Mouse (Mus musculus) midbrain, embryonic 16.5 days (tissue): ENCODE measurements around the gene Hist1h2af. TPM values are rescaled to one million over a fixed set of nuclear protein-coding genes. Genes with fewer than 3 reads are reported as not detected.
"Not testable (repeated sequence)": the region's sequence is repeated elsewhere in the genome, so short reads cannot be mapped to it uniquely, and the experiment has no call there.

Source experiments
- ATAC-seq: fragments of 200-750 bp; cut with Nextera tagmentation; 2 replicates; pipeline ENCODE4 v1.8.0; 2017; ENCODE audit warnings: moderate TSS enrichment
- H3K27ac ChIP-seq: fragments of 300-500 bp; sonication (generic); 2 replicates; pipeline ENCODE4 v1.5.1; 2014; ENCODE audit warnings: mild to moderate bottlenecking, low read length, mixed read lengths
- H3K27me3 ChIP-seq: fragments of 300-500 bp; sonication (generic); 2 replicates; pipeline ENCODE4 v1.6.1; 2014; ENCODE audit warnings: low read depth, low read length, mixed read lengths; ENCODE audit not compliant: control insufficient read depth, insufficient read depth
- H3K36me3 ChIP-seq: fragments of 300-500 bp; sonication (generic); 2 replicates; pipeline ENCODE4 v1.6.1; 2014; ENCODE audit warnings: mild to moderate bottlenecking, low read length, moderate library complexity, mixed read lengths; ENCODE audit not compliant: control insufficient read depth, insufficient read depth
- H3K4me1 ChIP-seq: fragments of 300-500 bp; sonication (generic); 2 replicates; pipeline ENCODE4 v1.6.1; 2014; ENCODE audit warnings: mild to moderate bottlenecking, low read length, mixed read lengths; ENCODE audit not compliant: control insufficient read depth, insufficient read depth
- H3K4me2 ChIP-seq: fragments of 300-500 bp; sonication (generic); 2 replicates; pipeline ENCODE4 v1.6.1; 2014; ENCODE audit warnings: mild to moderate bottlenecking, low read length, mixed read lengths
- H3K4me3 ChIP-seq: fragments of 300-500 bp; sonication (generic); 2 replicates; pipeline ENCODE4 v1.5.1; 2014; ENCODE audit warnings: low read depth, mild to moderate bottlenecking, low read length, moderate library complexity, mixed read lengths
- H3K9ac ChIP-seq: fragments of 300-500 bp; sonication (generic); 2 replicates; pipeline ENCODE4 v1.6.1; 2014; ENCODE audit warnings: low read depth, low read length, mixed read lengths
- H3K9me3 ChIP-seq: fragments of 300-500 bp; sonication (generic); replicated peaks from 2 replicates; pipeline ENCODE4 v1.6.1; 2014; ENCODE audit warnings: mild to moderate bottlenecking, low read length, mixed read lengths; ENCODE audit not compliant: control insufficient read depth, poor library complexity, severe bottlenecking
- WGBS: fragments of 180-500 bp; shearing (Covaris S2); extraction: QIAGEN DNeasy Blood & Tissue Kit; methylation state at CpG from one replicate; pipeline ENCODE4 v1.1.7; 2014; 5-methylcytosine and 5-hydroxymethylcytosine counted together
- polyA plus RNA-seq: library from polyadenylated mRNA; unstranded; fragments of >200 nt; fragmentation: Nextera tagmentation; extraction: Ambion mirVana; gene quantifications from 2 replicates; pipeline ENCODE4 v1.2.1, GENCODE M21; 2015

The Hist1h2af gene
- polyA plus RNA-seq, 1 experiment from 2014 or later: not detected

DNA sequence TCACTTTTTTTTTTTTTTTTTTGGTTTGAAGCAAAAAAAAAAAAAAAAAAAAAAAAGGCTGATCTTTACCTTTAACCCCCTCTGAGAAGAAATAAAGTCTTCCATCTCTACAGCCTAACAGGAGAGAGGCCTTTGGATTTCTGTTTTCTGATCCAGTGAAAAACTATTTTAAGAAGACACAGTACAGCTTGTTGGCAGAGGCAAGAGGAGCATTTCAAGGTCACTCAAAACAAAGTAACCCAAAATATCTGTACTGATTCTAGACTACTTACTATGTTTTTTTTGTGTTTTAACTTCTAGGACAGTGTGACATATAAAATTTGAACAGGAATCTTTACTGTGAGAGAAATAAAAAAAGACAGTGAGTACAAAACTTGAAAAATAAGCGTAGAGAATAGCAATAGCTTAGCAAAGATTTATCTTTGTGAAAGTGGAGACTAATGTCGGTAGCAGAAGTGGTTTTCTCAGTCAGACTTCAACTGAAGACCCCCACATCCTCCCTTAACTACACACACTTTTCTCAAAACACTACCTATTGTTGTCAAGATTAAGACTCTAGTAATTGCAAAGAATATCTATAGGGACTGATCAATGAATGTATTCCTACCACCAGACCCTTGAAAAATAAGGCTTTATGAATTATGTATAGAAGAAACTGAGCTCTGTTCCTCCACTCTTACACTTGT is 4.1 kb upstream of the Hist1h2af start:
- Histone ChIP-seq H3K27me3 (no peaks in the 10 kb centered on the region), H3K27ac (peak overlapping the region; percentile 97), H3K9ac (peak overlapping the region; percentile 77; the same call in 1 of the 2 replicates), H3K4me2 (peak overlapping the region; percentile 71), H3K9me3 (no peaks in the 10 kb centered on the region), H3K4me3 (peak overlapping the region; percentile 60), H3K4me1 (peaks cover 33% of the 10 kb centered on the region), H3K36me3 (no peaks in the 10 kb centered on the region)
- 30% methylated on average over 2 of the region's 2 CpGs for WGBS
- ATAC-seq: no peak

DNA sequence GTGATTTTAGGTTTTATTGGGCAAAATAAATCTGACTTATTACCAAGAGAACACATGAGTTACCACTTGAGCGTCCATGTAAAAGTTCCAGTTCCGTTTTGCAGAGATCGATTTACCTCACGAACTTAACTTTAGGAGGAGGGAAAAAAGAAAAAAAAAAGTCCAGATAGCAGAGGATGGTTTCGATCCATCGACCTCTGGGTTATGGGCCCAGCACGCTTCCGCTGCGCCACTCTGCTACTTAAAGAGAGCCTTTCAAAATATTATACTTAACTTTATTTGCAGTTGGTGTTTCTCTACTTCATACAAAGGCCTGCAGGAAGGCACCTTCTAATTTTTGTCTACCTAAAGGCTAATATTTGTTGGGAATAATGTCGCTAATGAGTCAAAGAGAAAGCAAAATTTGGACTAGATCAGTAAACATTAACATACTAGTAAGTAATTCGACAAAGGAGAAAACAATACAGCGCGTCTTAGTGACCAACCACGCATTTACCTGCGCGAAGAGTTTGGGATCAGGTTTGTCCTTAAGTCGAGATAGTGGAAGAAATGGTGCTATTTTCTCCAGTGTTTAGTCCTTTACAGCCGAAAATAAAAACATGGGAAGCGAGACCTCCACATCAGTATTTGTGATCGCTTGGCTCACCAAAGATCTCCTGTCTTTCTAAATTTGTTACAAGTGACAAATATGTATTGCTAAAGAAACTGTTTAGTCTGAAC is 3.4 kb upstream of the Hist1h2af start:
- Histone ChIP-seq H3K4me2 (peak overlapping the region; percentile 71), H3K4me3 (peak overlapping the region; percentile 60), H3K27me3 (no peaks in the 10 kb centered on the region), H3K9ac (peak overlapping the region; percentile 77), H3K9me3 (no peaks in the 10 kb centered on the region), H3K36me3 (no peaks in the 10 kb centered on the region), H3K4me1 (peaks cover 34% of the 10 kb centered on the region), H3K27ac (peak overlapping the region; percentile 97)
- under 1% methylated on average over 20 of the region's 20 CpGs for WGBS
- ATAC-seq: no peak

DNA sequence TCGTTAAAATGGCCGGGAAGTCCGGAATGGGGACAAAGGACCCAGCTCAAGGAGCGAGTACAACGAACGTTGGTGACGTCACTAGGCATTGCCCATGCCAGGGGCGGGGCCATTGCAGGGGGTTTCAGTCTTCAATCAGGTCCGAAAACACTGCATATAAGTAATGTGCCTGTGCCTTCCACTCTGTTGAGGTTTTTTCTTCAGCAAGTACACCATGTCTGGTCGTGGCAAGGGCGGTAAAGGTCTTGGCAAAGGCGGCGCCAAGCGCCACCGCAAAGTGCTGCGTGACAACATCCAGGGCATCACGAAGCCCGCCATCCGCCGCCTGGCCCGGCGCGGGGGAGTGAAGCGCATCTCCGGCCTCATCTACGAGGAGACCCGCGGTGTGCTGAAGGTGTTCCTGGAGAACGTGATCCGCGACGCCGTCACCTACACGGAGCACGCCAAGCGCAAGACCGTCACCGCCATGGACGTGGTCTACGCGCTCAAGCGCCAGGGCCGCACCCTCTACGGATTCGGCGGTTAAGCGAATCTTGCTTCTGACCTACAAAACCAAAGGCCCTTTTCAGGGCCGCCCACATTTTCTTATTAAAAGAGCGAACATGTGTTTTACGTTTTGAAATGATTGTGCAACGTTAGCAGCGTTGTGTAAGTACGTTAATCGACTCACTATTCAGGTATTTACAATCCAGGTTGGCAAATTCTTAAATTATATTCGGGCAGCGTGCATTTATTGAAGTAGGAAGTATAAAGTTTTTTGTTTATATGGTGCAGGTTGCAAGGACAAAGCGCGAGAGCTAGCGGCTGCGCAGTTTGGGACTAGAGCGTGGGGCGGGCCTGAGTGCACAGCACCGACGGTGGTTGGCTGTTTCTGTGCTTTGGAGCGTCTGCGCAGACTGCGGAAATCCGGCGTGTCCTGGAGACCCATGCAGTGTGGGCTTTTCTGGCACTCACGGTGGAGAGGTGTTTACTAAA is 2.5 kb upstream of the Hist1h2af start, which contains the start of gene Hist1h4h:
Hist1h4h (plus strand) TSS at position 150 of the 975 bp plus-strand sequence.
- Histone ChIP-seq H3K27ac (peak within 1 kb of the TSS; percentile 97), H3K9ac (peak within 1 kb of the TSS; percentile 77), H3K9me3 (no peaks in the 10 kb centered on the region), H3K4me2 (peak within 1 kb of the TSS; percentile 71), H3K4me3 (peak within 1 kb of the TSS; percentile 60), H3K27me3 (no peaks in the 10 kb centered on the region), H3K36me3 (no peaks in the 10 kb centered on the region), H3K4me1 (peaks cover 34% of the 10 kb centered on the region)
- ATAC-seq: peak; percentile 92
- WGBS: under 1% methylated on average over 50 of the region's 70 CpGs

DNA sequence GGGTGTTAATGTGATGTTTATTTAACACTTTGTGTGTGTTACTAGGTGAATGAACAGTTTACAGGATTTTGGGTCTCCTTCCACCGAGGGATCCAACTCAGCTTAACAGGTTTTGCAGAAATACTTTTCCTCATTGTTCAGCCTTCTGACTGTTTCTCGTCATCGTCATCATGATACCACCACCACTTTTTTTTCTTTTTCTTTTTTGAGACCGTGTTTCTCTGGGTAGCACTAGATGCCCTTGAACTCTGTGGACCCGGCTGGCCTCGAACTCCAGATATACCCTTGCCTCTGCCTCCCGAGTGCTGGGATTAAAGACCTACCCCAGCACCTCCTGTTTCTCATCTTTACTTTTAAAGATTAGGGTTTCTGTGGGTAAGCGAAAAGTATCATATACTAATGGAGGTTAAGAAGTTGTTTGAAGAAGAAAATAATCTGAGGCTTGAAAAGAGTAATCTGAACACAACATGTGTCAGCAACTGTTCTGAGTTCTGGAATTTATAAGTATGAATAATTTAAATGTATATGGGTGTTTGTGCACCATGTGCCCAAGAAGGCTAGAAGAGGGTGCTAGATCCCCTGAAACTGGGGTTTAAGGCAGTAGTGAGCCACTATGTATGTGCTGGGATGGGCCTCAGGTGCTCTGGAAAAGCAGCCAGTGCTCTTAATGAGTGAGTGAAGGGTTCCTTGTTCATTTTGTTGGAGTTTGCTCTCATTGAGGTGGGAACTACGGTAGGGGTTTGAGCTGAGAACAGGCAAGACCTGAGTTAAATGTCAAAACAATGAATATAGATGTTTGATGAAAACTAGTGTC is 1.2 kb upstream of the Hist1h2af start:
- Histone ChIP-seq H3K4me2 (peak overlapping the region; percentile 71), H3K9me3 (no peaks in the 10 kb centered on the region), H3K27ac (peak overlapping the region; percentile 97), H3K9ac (0 out of 2 replicates have a peak overlapping the region, but pooled peaks have one; percentile 77), H3K36me3 (no peaks in the 10 kb centered on the region), H3K27me3 (no peaks in the 10 kb centered on the region), H3K4me3 (peak overlapping the region; percentile 60), H3K4me1 (peaks cover 31% of the 10 kb centered on the region)
- no peak for ATAC-seq
- WGBS: 19% methylated on average over 9 of the region's 9 CpGs

DNA sequence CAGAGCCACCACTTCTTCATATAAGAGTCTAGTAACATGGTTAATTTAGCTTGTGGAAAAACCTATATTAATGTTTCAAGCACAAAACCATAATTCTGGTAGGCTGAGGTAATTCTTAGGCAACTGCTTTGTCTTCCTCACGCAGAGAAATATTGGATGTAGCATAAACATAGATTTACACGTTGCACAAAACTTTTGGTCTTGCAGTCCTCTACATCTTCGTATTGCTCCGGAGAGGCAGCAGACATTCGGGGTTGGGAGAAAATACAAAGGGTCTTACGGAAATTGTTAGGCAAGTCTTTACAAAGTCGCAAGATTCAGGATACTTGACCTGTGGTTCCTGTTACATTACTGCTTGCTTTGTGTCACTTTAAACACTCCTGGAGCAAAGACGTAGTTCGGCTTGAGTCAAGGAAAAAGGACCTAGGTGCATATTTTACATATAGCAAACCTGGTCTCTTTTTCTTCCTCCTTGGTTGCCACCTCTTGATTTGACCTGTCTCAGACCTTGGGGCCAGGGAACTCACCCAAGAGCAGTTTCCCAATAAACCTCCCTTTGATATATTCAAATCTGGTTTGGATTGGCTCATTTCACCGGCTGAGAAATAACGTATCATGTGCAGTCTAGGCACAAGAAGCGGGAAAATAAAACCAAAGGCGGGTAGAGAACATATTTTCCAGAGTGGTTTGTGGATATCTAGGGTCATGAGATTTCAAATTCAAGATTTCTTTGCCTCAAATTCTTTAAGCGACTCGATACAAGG is 844 bp downstream of the Hist1h2af start:
- H3K9me3 ChIP-seq: no peaks in the 10 kb centered on the region
- H3K4me2 ChIP-seq: peak overlapping the region; percentile 71
- 0 out of 2 replicates have a peak overlapping the region, but pooled peaks have one; percentile 1 for H3K9ac ChIP-seq
- peak overlapping the region; percentile 48 for H3K4me3 ChIP-seq
- ATAC-seq: no peak
- no peaks in the 10 kb centered on the region for H3K27me3 ChIP-seq
- H3K36me3 ChIP-seq: no peaks in the 10 kb centered on the region
- H3K4me1 ChIP-seq: peaks cover 31% of the 10 kb centered on the region
- peak overlapping the region; percentile 54; the same call in 1 of the 2 replicates for H3K27ac ChIP-seq
- WGBS: under 1% methylated on average over 15 of the region's 15 CpGs

DNA sequence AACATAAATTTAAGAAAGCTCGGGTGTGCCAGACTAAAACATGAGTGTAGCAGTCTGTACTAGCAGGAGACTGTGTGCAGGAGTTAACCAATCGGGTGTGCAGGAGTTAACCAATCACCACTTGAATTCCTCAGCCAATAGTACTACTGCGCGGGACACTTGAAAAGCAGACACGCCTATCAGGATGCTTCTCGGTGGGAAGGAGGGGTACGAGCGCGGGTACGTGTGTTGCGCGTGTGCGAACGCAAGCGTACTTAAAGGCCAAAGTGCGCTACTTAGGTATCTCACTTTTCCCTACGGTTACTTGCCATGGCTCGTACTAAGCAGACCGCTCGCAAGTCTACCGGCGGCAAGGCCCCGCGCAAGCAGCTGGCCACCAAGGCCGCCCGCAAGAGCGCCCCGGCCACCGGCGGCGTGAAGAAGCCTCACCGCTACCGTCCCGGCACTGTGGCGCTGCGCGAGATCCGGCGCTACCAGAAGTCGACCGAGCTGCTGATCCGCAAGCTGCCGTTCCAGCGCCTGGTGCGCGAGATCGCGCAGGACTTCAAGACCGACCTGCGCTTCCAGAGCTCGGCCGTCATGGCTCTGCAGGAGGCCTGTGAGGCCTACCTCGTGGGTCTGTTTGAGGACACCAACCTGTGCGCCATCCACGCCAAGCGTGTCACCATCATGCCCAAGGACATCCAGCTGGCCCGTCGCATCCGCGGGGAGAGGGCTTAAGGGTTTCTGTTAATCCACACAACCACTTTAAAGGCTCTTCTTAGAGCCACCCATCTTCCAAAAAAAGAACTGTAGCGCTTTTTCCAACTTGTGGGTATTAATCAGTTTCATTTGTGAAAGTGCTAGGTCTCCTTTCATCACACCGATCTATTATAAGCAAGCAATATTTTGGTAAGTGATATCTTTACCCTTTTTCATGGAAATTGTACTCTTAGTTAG is 1.7 kb downstream of the Hist1h2af start, which contains the start of gene Hist1h3g:
Hist1h3g (plus strand) TSS at position 286 of the 939 bp plus-strand sequence.
- Histone ChIP-seq H3K9ac (0 out of 2 replicates have a peak within 1 kb of the TSS, but pooled peaks have one; percentile 30), H3K4me2 (peak within 1 kb of the TSS; percentile 71), H3K27ac (peak within 1 kb of the TSS; percentile 54; the same call in 1 of the 2 replicates), H3K4me1 (peaks cover 27% of the 10 kb centered on the region), H3K4me3 (peak within 1 kb of the TSS; percentile 48)
- WGBS: under 1% methylated on average over 49 of the region's 62 CpGs
- not testable (repeated sequence) for H3K36me3 ChIP-seq, H3K27me3 ChIP-seq, H3K9me3 ChIP-seq
- peak; percentile 90 for ATAC-seq
